Mouse (Mus musculus) monocyte, adult 2 months (primary cell): ENCODE results near the gene Elf2.

Experiments
- DNase-seq, 2 experiments: peaks; one replicate each; pipeline ENCODE4 v3.0.0; 2022; ENCODE audit warnings: low spot score in 2 of 2, low read depth in 1 of 2

Elf2 gene

GRCm38 (mm10) chr3:51340552-51341267, at the start of gene Elf2:
Gene Elf2, minus strand, starts transcription at chr3:51340663.
- peak; percentile 63 to 76 for DNase-seq

GRCm38 (mm10) chr3:51388904-51389303, 48.4 kb upstream of the Elf2 start:
- no peak for DNase-seq

DNA sequence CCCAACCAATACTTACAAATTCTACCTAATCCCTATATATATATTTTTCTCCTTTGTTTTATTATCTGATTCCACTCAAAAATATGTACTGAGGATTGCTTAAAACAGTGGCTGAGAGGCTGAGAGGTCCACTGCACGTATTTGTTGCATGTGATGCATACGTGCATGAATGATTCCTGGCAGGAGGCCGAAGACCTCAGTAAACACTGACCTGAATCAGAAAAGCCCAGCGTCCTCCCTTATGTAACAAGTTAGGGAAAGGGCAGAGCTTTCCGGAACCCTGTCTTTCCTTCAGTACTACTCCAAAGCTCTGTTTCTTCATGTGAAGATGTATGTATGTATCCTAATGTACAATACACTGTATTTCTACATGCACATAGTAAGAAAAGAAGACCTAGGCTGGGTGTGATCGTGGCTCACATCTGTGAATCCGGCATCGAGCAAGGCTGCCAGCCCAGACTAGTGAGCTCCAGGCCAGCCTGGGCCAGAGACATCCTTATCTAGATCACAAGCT, 47.5 kb upstream of the Elf2 start:
- no peak for DNase-seq

DNA sequence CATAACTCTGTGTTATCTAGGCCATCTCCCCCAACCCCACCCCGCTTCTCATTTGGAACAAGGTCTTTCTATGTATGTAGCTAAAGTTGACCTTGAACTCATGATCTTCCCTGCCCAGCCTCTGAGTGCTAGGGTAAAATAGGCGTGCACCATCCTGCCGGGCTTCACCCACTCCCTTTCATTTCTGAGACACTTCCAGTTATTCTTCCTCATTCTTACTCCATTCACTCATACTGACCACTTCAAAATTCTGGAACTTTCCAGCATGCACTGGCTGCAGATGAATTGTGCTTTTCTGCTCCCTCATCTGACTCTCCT, 46.6 kb upstream of the Elf2 start:
- DNase-seq, result no peak

DNA sequence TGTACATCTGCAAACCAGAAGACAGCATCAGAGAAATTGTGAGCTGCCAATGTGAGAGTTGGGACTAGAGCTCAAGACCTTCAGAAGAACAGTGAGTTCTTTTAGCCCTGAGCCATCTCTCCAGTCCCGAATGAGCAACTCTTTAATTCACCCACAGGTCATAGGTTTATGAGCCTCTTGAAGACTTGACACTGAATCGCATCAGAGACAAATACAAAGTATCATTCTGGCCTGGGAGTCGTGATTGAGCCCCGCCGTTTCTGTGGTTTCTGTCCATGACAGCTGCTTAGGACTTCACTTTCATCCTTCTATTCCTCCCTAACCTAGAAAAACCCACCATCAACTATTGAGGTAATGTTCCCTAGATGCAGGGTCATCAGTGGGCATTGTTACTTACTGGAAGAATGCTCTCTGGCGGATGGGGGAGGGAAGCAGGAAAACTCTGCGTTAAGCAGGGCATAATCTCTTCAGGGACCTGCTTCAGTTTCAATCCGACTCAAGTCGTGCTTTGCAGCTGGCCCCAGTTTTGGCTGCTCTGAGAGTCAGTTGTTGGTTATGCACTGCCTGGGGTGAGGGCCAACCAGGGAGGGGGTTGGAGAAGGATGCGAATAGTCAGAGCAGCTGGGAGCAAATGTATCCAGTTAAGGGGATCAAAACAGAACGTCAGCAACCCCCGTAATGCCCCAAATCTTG, 46.1 kb upstream of the Elf2 start:
- no peak for DNase-seq

- no peak for DNase-seq
These were observed 42.9 kb upstream of the Elf2 start for GRCm38 (mm10) chr3:51383409-51383808.

- no peak for DNase-seq
These were observed 40.2 kb upstream of the Elf2 start for GRCm38 (mm10) chr3:51380660-51381014.

GRCm38 (mm10) chr3:51379786-51380659, 39.6 kb upstream of the Elf2 start:
- DNase-seq, result no peak

- DNase-seq, result no peak
These were observed 38.1 kb upstream of the Elf2 start for GRCm38 (mm10) chr3:51378665-51378946.

GRCm38 (mm10) chr3:51377878-51378664, 37.6 kb upstream of the Elf2 start:
- no peak for DNase-seq

DNA sequence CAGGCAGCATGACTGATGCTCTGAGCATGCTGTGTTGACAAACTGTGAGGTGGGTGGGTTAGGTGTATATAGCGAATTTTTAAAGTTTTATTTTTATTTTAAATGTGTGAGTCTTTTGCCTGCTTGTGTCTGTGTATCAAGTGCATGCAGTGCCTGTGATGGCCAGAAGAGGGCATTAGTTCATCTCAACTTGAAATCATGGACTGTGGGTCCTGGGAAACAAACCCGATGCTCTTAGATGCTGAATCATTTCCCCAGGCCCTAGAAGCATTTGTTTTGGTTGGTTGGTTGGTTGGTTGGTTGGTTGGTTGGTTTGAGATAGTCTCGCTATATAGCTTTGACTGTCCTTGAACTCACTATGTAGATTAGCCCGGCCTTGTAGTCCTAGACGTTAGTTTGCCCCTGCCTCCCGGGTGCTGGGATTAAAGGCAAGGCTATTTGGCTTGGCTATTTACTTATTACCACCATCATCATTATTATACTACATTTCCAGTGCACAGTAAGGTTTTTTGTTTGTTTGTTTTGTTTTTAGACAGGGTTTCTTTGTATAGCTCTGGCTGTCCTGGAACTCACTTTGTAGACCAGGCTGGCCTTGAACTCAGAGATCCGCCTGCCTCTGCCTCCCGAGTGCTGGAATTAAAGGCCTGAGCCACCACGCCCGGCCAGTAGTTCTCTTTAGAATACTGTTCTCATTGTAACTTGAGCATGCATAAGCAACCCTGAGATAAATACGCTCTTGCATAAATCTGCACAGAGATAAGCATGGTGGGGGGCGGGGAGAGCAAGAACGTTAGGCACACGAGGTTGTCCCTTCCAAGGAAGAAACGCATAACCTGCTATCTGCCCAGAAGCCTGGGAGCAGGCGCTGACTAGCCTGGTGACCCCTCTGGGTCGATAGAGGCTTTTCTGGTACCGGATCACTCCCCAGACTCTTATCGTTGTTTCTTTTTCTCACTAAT, 35.1 kb upstream of the Elf2 start:
- DNase-seq, result peak in 1 of 2 experiments; percentile 33

GRCm38 (mm10) chr3:51373544-51373943, 33.1 kb upstream of the Elf2 start:
- DNase-seq, result no peak

DNA sequence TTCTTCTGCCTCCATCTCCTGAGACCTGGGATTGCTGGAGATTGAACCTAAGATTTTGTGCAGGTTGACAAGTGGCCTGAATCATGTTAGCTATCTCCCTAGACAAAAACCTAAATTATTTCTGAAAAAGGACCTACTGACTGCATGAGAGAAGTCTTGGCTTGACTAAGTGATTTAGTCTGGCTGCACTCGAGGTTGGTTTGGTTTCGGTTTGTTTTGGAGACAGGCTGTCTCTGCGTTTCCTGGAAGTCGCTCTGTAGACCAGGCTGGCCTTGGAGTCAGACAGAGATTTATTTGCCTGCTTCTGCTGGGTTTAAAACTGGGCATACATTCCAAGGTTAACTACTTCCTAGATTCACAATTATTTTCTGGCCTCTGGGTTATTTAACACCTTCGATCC, 32.4 kb upstream of the Elf2 start:
- no peak for DNase-seq

DNA sequence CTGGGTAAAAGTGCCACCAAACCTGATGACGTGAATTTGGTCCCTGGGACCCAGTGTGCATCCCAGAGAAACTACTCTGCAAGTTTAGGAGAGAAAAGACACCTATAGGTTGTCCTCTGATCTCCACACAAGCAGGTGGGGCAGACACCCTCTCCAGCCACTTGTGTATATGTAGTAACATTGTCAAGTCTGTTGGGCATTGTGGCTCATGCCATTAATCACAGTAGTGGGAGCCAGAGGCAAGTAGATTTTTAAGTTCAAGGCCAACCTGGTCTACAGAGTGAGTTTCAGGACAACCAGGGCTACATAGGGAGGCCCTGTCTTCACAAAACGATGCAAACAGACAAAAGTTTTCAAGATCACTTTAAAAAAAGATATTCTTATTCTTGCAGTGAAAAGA, 31.4 kb upstream of the Elf2 start:
- DNase-seq, result no peak

GRCm38 (mm10) chr3:51368011-51368410, 27.5 kb upstream of the Elf2 start:
- no peak for DNase-seq

- no peak for DNase-seq
These were observed 26.5 kb upstream of the Elf2 start for GRCm38 (mm10) chr3:51366926-51367325.

- no peak for DNase-seq
These were observed 25.0 kb upstream of the Elf2 start for GRCm38 (mm10) chr3:51365517-51365882.

DNA sequence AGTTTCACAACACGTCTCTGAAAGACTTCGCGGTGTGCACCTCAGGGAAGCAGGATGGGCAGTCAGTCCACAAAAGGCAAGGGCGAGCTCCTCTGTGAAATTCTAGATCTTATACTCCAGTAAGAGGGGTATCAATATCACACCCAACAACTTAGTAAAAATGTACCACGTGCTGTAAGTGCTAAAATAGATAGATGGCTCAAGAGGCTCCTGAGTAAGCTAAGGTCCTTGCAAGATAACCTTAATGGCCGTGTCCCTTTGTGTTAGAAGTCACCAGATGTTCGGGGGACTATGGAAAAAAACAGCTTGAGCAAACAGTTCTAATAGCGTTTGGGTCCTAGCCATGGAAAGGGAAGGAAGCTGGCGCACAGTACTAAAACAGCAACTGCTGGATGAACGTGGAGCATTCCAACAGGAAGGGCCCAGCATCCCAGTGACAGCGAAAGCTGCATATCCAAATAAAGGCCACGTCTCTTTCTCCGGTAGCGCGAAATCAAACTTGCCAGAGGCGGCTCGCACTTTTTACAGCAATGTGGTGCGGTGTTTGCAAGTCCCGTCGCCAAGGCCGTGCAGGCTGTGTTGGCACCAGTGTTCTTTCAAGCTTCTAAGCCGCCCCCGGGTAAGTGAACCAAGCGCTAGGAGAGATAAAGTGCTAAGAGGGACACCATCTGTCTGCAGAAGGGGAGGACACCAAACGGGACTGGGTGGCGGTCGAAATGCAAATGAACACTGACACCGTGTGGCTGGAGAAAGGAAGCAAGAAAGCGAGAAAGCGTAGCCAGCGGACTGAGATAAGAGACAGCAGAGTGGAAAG, 24.4 kb upstream of the Elf2 start:
- peak in 1 of 2 experiments; percentile 47 for DNase-seq

DNA sequence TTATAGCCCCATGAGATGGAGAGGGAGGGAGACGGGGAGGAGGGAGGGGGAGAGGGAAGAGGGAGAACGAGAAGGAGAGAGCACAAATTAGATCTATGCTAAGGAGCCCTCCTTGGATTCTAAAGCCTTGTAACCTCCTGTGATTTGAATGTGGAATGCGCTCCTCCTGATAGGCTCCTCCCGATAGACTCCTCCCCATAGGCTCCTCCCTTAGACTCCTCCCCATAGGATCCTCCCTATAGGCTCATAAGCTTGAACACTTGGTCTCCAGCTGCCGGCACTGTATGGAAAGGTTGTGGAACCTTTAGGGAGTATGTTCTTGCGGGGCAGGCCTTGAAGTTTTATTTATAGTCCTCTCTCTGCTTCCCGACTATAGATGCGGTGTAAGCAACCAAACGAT, 20.6 kb upstream of the Elf2 start:
- no peak for DNase-seq
